Mouse (Mus musculus) testis, adult 2 months (tissue): ENCODE results near the gene Gm49486. TPM values are rescaled to one million over a fixed set of nuclear protein-coding genes. Genes with fewer than 3 reads are reported as not detected.
A peak's percentile ranks its signal among the peaks of the same experiment; 100 is the strongest.
"Not testable (repeated sequence)": the region's sequence is repeated elsewhere in the genome, so short reads cannot be mapped to it uniquely, and the experiment has no call there.

ENCODE experiments used
- H3K27ac ChIP-seq: fragments of 200-500 bp; 2 replicates; pipeline ENCODE4 v1.5.1; 2012; ENCODE audit warnings: low read depth, low read length; ENCODE audit not compliant: control insufficient read depth, insufficient read depth
- H3K27me3 ChIP-seq: fragments of 200-500 bp; 2 replicates; pipeline ENCODE4 v1.6.1; 2012; ENCODE audit warnings: mild to moderate bottlenecking, low read length, moderate library complexity; ENCODE audit not compliant: control insufficient read depth, insufficient read depth
- H3K36me3 ChIP-seq: fragments of 200-500 bp; 2 replicates; pipeline ENCODE4 v1.6.1; 2012; ENCODE audit warnings: mild to moderate bottlenecking, low read length; ENCODE audit not compliant: control insufficient read depth, insufficient read depth
- H3K4me1 ChIP-seq: fragments of 200-500 bp; 2 replicates; pipeline ENCODE4 v1.6.1; 2012; ENCODE audit warnings: low read length; ENCODE audit not compliant: control insufficient read depth, insufficient read depth
- H3K4me3 ChIP-seq: fragments of 200-500 bp; 2 replicates; pipeline ENCODE4 v1.5.1; 2012; ENCODE audit warnings: low read depth, mild to moderate bottlenecking, low read length, moderate library complexity, mixed read lengths; ENCODE audit not compliant: control insufficient read depth
- CTCF ChIP-seq: fragments of 200-500 bp; IDR thresholded peaks from 2 replicates; pipeline ENCODE4 v1.5.1; 2012; ENCODE audit warnings: low read depth, mild to moderate bottlenecking, inconsistent platforms, low read length, moderate library complexity; ENCODE audit not compliant: control insufficient read depth, insufficient read depth, insufficient replicate concordance
- POLR2A ChIP-seq: fragments of 200-500 bp; IDR thresholded peaks from 2 replicates; pipeline ENCODE4 v1.6.1; 2012; ENCODE audit warnings: low read depth, mild to moderate bottlenecking, inconsistent platforms, low read length, moderate library complexity; ENCODE audit not compliant: control insufficient read depth
- polyA plus RNA-seq: library from polyadenylated mRNA; depleted of rRNA; stranded (reverse); fragments of >200 nt; gene quantifications from 2 replicates; pipeline ENCODE4 v1.2.3, GENCODE M21; 2012

Gm49486 gene
- polyA plus RNA-seq, 1 experiment = 0.10 TPM

DNA sequence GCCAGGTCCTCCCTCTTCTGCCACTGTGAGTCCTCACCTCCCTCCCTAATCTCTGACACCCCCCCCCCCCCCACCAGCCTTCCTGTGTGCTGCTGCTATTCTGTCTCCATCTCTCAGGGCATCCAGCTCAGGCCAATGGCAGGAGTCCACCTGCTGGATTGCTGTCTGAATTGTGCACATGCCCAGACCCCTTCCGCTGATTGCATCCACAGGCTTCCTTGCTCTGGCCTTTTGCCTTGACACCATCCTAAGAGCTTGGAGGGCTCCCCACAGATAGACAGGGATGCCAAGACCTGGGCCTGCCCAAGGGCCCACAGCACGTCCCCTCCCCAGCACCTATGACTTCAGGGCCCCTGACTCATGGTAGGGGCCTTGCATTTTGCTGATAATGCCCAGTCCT is 18.8 kb upstream of the Gm49486 start:
- Histone ChIP-seq H3K27me3 (no peaks in the 10 kb centered on the region), H3K4me1 (peaks cover 14% of the 10 kb centered on the region), H3K4me3 (no peak overlapping the region), H3K27ac (no peak overlapping the region), H3K36me3 (no peaks in the 10 kb centered on the region)
- TF ChIP-seq POLR2A = no peak
- no peak for TF ChIP-seq CTCF

DNA sequence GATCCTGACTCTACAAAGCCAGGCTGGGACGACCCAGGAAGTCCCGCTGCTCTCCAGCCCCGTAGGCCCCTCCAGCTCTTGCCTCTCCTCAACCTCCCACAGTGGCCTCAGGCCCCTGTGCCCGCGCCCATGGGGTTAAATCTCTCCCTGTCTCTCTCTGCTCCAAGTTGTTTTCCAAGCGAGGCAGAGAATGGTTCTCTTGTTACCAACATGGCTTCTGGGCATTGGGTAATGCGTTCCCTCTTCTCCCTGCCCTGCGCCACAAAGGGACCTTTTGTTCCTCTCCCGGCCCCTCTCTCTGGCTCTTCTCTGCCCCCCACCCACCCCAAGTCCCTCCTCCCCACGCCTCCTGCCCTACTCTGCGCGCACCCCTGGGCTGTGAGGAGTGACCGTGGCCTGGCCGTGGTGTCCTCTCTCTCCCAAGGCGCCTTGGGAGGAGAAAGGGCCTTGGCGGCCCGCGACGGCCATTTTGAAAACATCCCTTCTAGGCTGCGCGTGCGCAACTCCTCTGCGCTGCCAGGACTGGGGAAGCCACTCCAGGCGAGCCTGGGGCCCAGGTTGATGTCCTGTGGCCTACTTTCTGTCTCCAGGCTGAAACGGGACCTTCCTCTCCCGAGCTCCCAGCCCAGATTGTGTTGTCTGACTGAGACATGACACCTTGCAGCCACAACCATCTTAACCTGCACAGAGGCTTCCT is 16.3 kb upstream of the Gm49486 start:
- Histone ChIP-seq H3K4me3 (peak overlapping the region; percentile 79), H3K27me3 (no peaks in the 10 kb centered on the region), H3K27ac (peak overlapping the region; percentile 45; the same call in 1 of the 2 replicates), H3K36me3 (no peaks in the 10 kb centered on the region), H3K4me1 (peaks cover 14% of the 10 kb centered on the region)
- TF ChIP-seq POLR2A (peak; percentile 61), CTCF (no peak)

DNA sequence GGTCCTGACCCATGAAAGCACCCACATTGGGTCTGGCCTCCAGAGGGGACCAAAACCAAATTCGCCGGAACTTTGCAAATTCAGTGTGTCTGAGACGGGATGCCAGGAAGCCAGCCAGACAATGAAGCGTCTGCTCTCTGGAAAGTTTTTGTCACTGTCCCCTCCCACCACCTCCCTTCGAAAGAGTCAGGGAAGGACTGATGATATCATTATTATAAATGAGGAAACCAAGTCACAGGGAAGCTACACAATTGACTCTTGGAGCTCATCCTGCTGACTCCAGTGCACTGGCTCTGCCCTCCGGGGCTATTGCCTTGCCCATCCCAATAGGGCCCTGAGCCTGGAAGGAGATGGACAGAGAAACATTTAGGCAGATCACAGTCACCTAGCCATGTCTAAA is 15.6 kb upstream of the Gm49486 start:
- Histone ChIP-seq H3K4me3 (peak overlapping the region; percentile 79), H3K27ac (no peak overlapping the region), H3K4me1 (peaks cover 14% of the 10 kb centered on the region), H3K27me3 (no peaks in the 10 kb centered on the region), H3K36me3 (no peaks in the 10 kb centered on the region)
- TF ChIP-seq CTCF (no peak), POLR2A (no peak)

DNA sequence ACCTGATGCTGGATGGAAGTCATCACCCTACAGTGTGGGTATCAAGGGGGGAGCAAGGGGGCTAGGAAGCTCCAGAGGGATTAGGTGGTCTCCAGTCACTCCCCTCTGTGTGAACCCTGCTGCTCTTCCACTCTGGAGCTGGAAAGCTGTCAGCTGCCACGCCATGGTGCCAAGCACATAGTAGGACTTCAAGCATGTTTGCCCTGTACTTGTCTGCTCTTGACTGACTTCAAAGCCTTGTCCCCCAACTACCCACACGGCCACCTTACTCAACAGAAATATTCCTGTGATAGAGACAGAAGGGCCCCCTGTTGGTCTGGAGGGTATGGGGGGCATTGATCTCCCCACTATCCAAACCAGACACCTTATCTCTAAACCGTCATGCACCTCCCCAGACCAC is 13.0 kb upstream of the Gm49486 start:
- H3K27ac ChIP-seq = no peak overlapping the region
- no peaks in the 10 kb centered on the region for H3K36me3 ChIP-seq
- peaks cover 10% of the 10 kb centered on the region for H3K4me1 ChIP-seq
- H3K27me3 ChIP-seq = no peaks in the 10 kb centered on the region
- no peak for TF ChIP-seq CTCF
- no peak for TF ChIP-seq POLR2A
- H3K4me3 ChIP-seq = peak overlapping the region; percentile 14

DNA sequence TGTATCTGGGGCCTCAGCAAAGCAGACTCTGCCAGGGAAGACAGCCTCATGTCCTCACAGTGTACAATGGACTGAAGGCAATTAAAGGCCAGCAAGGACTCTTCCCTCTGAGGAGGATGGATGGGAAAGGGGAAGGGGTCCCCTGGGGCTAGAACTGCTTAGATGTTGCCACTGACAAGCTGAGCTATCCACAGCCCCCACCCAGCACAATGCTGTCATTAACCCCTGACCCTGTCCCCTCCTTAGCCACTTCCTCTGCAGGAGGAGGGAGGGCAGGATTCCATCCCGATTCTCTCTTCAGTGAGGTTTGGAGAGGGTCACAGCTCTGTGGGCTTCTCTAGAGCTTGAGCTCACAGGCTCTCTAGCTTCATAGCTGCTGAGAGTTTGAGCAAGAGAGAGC is 9.6 kb upstream of the Gm49486 start:
- Histone ChIP-seq H3K4me3 (no peak overlapping the region), H3K27me3 (no peaks in the 10 kb centered on the region), H3K27ac (no peak overlapping the region), H3K36me3 (no peaks in the 10 kb centered on the region), H3K4me1 (peaks cover under 1% of the 10 kb centered on the region; the same call in 1 of the 2 replicates)
- TF ChIP-seq POLR2A (no peak), CTCF (no peak)

DNA sequence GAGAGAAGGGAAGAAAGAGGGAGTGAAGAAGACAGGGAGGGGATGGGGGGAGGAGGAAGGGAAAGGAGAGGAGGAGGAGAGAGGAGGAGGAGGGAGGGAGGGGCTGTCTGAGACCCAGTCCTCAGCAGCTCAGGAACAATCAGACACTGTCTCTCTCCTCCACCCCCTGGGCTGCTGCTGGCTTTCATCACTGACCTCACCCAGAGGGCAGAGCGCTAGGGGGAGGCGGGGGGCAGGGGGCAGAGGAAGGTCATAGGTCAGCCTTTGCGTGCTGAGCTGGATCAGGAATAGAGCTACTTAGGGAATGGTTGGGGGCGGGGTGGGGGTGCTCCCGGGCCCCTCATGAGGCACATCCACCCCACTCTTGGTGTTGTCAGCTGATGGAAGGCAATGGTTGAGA is 5.5 kb upstream of the Gm49486 start:
- no peak overlapping the region for H3K4me3 ChIP-seq
- no peak overlapping the region for H3K27ac ChIP-seq

DNA sequence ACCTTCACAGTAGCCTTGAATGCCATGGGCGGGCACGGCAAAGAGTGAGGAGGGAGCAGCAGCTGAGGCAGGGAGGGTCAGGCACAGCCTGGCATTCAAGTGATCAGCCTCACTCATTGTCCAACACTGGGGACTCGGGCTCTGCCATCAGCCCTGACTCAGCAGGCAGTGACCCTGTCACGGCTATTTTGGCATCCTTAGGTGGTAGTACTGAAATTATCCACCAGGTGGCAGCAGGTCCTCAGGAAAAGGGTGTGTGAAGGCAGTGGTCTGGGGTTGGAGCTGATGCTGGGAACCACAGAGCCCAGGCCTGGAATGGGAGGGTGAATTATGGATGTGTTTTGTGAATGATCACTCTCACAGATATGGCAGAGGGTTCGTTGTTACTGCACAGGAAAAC is 4.5 kb upstream of the Gm49486 start:
- Histone ChIP-seq H3K27ac (no peak overlapping the region), H3K36me3 (no peaks in the 10 kb centered on the region), H3K4me1 (peaks cover 6% of the 10 kb centered on the region), H3K27me3 (no peaks in the 10 kb centered on the region), H3K4me3 (no peak overlapping the region)
- TF ChIP-seq POLR2A (no peak), CTCF (peak; percentile 75; the same call in 1 of the 2 replicates)

More for the DNA sequence above, 5.5 kb upstream of the Gm49486 start:
- Histone ChIP-seq H3K27me3 (no peaks in the 10 kb centered on the region), H3K36me3 (no peaks in the 10 kb centered on the region), H3K4me1 (peaks cover 5% of the 10 kb centered on the region)
- no peak for TF ChIP-seq POLR2A
- TF ChIP-seq CTCF = no peak

DNA sequence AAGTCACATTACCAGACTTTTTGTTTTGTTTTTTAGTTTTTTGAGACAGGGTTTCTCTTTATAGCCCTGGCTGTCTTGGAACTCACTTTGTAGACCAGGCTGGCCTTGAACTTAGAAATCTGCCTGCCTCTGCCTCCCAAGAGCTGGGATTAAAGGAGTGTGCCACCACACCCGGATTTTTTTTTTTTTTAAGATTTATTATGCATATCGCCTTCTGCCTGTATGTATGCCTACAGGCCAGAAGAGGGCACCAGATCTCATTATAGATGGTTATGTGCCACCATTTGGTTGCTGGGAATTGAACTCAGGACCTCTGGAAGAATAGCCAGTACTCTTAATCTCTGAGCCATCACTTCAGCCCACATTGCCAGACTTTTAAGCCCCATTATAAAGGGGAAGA is 3.4 kb upstream of the Gm49486 start:
- not testable (repeated sequence) for H3K36me3 ChIP-seq, H3K4me3 ChIP-seq, H3K4me1 ChIP-seq, H3K27me3 ChIP-seq, H3K27ac ChIP-seq
